Mouse (Mus musculus): ENCODE measurements around the gene Rpl39. TPM values are rescaled to one million over a fixed set of nuclear protein-coding genes. Genes with fewer than 3 reads are reported as not detected.

The Rpl39 gene
- polyA plus RNA-seq, 1 experiment = 115 TPM

DNA sequence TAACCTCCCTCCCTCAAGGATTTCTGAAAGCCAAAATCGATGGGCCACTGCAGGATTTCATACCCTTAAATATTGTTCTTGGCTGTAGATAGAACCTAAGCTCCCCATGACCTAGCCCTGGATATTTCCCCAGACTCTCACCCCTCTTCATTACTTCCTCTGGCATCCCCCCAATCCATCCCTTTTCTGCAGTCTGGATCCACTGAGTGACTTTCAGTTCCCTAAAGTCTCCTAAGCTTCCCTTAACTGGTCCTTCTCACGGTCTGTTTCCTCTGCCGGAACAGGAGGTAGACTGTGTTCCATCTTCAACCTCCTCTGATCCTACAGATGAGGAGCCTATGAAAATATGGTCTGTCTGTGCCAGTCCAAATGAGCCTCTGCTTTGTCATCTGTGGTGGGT, 17.9 kb downstream of the Rpl39 start:
- Histone ChIP-seq H3K4me1 (ENCODE audit: control insufficient read depth, insufficient read depth, low read length) (no peaks in the 10 kb centered on the region), H3K4me3 (ENCODE audit: insufficient read depth, low read depth, low read length) (no peak overlapping the region), H3K36me3 (ENCODE audit: control insufficient read depth, insufficient read depth, low read length) (no peaks in the 10 kb centered on the region), H3K27me3 (replicated peaks; ENCODE audit: control insufficient read depth, insufficient read depth, low read length) (no peaks in the 10 kb centered on the region), H3K27ac (ENCODE audit: insufficient read depth, low read depth, low read length) (no peak overlapping the region)
- no peak for TF ChIP-seq CTCF (conservative IDR thresholded peaks at IDR 0.05; ENCODE audit: insufficient read depth, insufficient read length, low read depth, low read length)
- no peak for TF ChIP-seq POLR2A (IDR thresholded peaks at IDR 0.05; ENCODE audit: low read depth, low read length)
- 50% methylated on average over 3 of the region's 3 CpGs for WGBS
- DNase-seq = no peak

- 80% methylated on average over 9 of the region's 9 CpGs for WGBS
- H3K4me1 ChIP-seq (ENCODE audit: control insufficient read depth, insufficient read depth, low read length) = no peaks in the 10 kb centered on the region
- no peak for DNase-seq
- no peaks in the 10 kb centered on the region for H3K36me3 ChIP-seq (ENCODE audit: control insufficient read depth, insufficient read depth, low read length)
- no peak overlapping the region for H3K4me3 ChIP-seq (ENCODE audit: insufficient read depth, low read depth, low read length)
- no peaks in the 10 kb centered on the region for H3K27me3 ChIP-seq (replicated peaks; ENCODE audit: control insufficient read depth, insufficient read depth, low read length)
- TF ChIP-seq POLR2A (IDR thresholded peaks at IDR 0.05; ENCODE audit: low read depth, low read length) = no peak
- no peak for TF ChIP-seq CTCF (conservative IDR thresholded peaks at IDR 0.05; ENCODE audit: insufficient read depth, insufficient read length, low read depth, low read length)
- H3K27ac ChIP-seq (ENCODE audit: insufficient read depth, low read depth, low read length) = no peak overlapping the region
Measured at GRCm38 (mm10) chrX:37063902-37064301, 21.3 kb downstream of the Rpl39 start.

DNA sequence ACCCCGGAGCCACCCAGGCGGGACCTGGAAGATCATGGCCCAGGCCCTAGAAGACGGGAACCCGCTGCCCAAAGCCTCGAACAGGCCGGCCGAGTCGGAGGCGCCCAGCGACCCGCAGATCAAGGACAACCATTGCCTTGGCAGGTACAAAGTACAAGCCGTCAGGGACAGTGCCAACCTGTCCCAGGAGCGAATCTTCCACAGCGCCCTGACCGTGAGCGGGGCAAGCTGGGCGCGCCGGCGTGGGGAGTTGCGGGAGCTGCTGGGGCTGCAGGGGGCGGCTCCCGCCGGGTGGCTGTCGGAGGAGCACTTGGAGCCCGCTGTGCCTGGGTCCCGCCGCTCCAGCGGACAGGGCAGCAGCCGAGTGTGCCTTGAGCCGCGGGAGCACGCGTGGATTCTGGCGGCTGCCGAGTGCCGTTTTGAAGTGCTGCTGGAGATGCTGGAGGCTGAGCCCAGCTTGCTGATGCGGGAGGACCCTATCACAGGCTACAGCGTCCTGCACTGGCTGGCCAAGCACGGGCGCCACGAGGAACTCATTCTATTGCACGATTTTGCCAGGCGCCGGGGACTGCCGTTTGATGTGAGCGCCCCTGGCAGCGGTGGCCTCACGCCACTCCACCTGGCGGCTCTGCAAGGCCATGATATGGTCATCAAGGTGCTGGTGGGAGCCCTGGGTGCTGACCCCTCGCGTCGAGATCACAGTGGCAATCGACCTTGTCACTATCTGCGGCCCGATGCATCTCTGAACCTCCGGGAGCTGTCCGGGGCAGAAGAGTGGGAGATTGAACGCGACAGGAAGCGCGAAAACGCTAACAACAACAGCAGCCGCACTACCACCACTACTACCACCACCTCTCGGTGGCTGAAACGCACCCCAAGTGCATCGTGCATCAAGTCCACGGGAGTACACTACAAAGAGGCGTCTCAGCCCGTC, 36.0 kb downstream of the Rpl39 start:
- no peaks in the 10 kb centered on the region; the same call in 1 of the 2 replicates for H3K27me3 ChIP-seq (replicated peaks; ENCODE audit: control insufficient read depth, insufficient read depth, low read length)
- DNase-seq = peak; percentile 22
- TF ChIP-seq CTCF (conservative IDR thresholded peaks at IDR 0.05; ENCODE audit: insufficient read depth, insufficient read length, low read depth, low read length) (no peak), POLR2A (IDR thresholded peaks at IDR 0.05; ENCODE audit: low read depth, low read length) (no peak)
- H3K36me3 ChIP-seq (ENCODE audit: control insufficient read depth, insufficient read depth, low read length) = no peaks in the 10 kb centered on the region
- no peak overlapping the region for H3K27ac ChIP-seq (ENCODE audit: insufficient read depth, low read depth, low read length)
- peak overlapping the region; percentile 21 for H3K4me3 ChIP-seq (ENCODE audit: insufficient read depth, low read depth, low read length)
- H3K4me1 ChIP-seq (ENCODE audit: control insufficient read depth, insufficient read depth, low read length) = no peaks in the 10 kb centered on the region; the same call in 1 of the 2 replicates
- WGBS = 3% methylated on average over 60 of the region's 70 CpGs

- no peaks in the 10 kb centered on the region; the same call in 1 of the 2 replicates for H3K27me3 ChIP-seq (replicated peaks; ENCODE audit: control insufficient read depth, insufficient read depth, low read length)
- no peak for TF ChIP-seq CTCF (conservative IDR thresholded peaks at IDR 0.05; ENCODE audit: insufficient read depth, insufficient read length, low read depth, low read length)
- TF ChIP-seq POLR2A (IDR thresholded peaks at IDR 0.05; ENCODE audit: low read depth, low read length) = no peak
- 1% methylated on average over 34 of the region's 38 CpGs for WGBS
- H3K4me1 ChIP-seq (ENCODE audit: control insufficient read depth, insufficient read depth, low read length) = no peaks in the 10 kb centered on the region; the same call in 1 of the 2 replicates
- H3K36me3 ChIP-seq (ENCODE audit: control insufficient read depth, insufficient read depth, low read length) = no peaks in the 10 kb centered on the region
- no peak within 1 kb of the TSS for H3K27ac ChIP-seq (ENCODE audit: insufficient read depth, low read depth, low read length)
- peak within 1 kb of the TSS; percentile 21 for H3K4me3 ChIP-seq (ENCODE audit: insufficient read depth, low read depth, low read length)
- no peak for DNase-seq
Measured at GRCm38 (mm10) chrX:37048066-37048889, 36.9 kb downstream of the Rpl39 start, which contains the start of gene Sowahd. Gene Sowahd, plus strand, starts transcription at chrX:37048845.

DNA sequence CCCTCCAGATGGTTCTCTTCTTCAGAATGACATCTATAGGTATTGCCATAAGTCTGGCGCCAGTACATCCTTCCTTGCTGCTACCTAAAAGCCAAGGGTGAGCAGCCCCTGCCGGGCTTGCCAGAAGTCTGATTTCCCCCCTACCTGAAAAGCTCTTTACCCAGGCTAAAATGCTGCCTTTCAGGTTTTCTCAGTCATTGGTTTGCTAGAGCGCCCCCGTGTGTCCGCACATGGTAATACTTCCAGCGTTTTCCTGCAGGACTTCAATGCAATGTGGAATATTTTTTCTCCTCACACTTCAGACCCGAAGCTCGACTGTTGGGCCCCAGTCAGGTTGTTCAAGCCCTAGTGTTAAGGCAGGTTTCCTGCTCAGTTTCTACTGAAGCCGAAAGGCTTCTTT, 42.5 kb downstream of the Rpl39 start:
- TF ChIP-seq CTCF (conservative IDR thresholded peaks at IDR 0.05; ENCODE audit: insufficient read depth, insufficient read length, low read depth, low read length) (peak; percentile 56), POLR2A (IDR thresholded peaks at IDR 0.05; ENCODE audit: low read depth, low read length) (no peak)
- no peak overlapping the region for H3K4me3 ChIP-seq (ENCODE audit: insufficient read depth, low read depth, low read length)
- WGBS = 7% methylated on average over 9 of the region's 9 CpGs

More for the DNA sequence above, 42.5 kb downstream of the Rpl39 start:
- H3K27ac ChIP-seq (ENCODE audit: insufficient read depth, low read depth, low read length) = no peak overlapping the region
- peak; percentile 33 for DNase-seq
- no peaks in the 10 kb centered on the region for H3K4me1 ChIP-seq (ENCODE audit: control insufficient read depth, insufficient read depth, low read length)
- no peaks in the 10 kb centered on the region for H3K27me3 ChIP-seq (replicated peaks; ENCODE audit: control insufficient read depth, insufficient read depth, low read length)
- H3K36me3 ChIP-seq (ENCODE audit: control insufficient read depth, insufficient read depth, low read length) = no peaks in the 10 kb centered on the region

Other genes starting within 250 kb of the Rpl39 start
- gene Ube2a, start 211.5 kb downstream of the Rpl39 start, polyA plus RNA-seq (2012; rRNA removed) = 33.1 and 44.2 TPM in 2 replicates
- 13.6 and 17.8 TPM in 2 replicates for gene C330007P06Rik, start 211.3 kb downstream of the Rpl39 start, polyA plus RNA-seq (2012; rRNA removed)
- 0.39 and 0.88 TPM in 2 replicates for gene Nkrf, start 182.5 kb downstream of the Rpl39 start, polyA plus RNA-seq (2012; rRNA removed)
- gene Sept6, start 93.6 kb downstream of the Rpl39 start, polyA plus RNA-seq (2012; rRNA removed) = 5.3 and 5.7 TPM in 2 replicates
- 0.22 and 0.29 TPM in 2 replicates for gene Sowahd, start 36.6 kb downstream of the Rpl39 start, polyA plus RNA-seq (2012; rRNA removed)
- 2.9 and 4.5 TPM in 2 replicates for gene Upf3b, start 24.9 kb upstream of the Rpl39 start, polyA plus RNA-seq (2012; rRNA removed)
- 2.0 and 2.5 TPM in 2 replicates for gene Nkap, start 41.4 kb upstream of the Rpl39 start, polyA plus RNA-seq (2012; rRNA removed)
- gene Akap14, start 83.4 kb upstream of the Rpl39 start, polyA plus RNA-seq (2012; rRNA removed) = not detected in 2 replicates
- gene Ndufa1, start 105.8 kb upstream of the Rpl39 start, polyA plus RNA-seq (2012; rRNA removed) = 677 and 921 TPM in 2 replicates
- gene Rnf113a1, start 105.8 kb upstream of the Rpl39 start, polyA plus RNA-seq (2012; rRNA removed) = 1.9 and 2.7 TPM in 2 replicates
- not detected in 2 replicates for gene Gm9, start 125.6 kb upstream of the Rpl39 start, polyA plus RNA-seq (2012; rRNA removed)
- not detected in 2 replicates for gene Rhox1, start 136.9 kb upstream of the Rpl39 start, polyA plus RNA-seq (2012; rRNA removed)
- gene Rhox2a, start 159.6 kb upstream of the Rpl39 start, polyA plus RNA-seq (2012; rRNA removed) = not detected in 2 replicates
- gene Rhox3a, start 164.5 kb upstream of the Rpl39 start, polyA plus RNA-seq (2012; rRNA removed) = not detected in 2 replicates
- gene Rhox4a, start 179.9 kb upstream of the Rpl39 start, polyA plus RNA-seq (2012; rRNA removed) = not detected in 2 replicates

Measured in kidney, adult 2 months (tissue).